21 mouse cellular contexts compared by ENCODE assay signal in genomic region chr19:25247858-25248552, GRCm38 (mm10). TPM values are rescaled to one million over a fixed set of nuclear protein-coding genes. Genes with fewer than 3 reads are reported as not detected.
DNase-seq lines count a peak whose midpoint lies in the region; ATAC-seq and TF ChIP-seq lines count a peak whose summit lies in the region.
"Had no signal": no experiment of that assay in that cellular context is flagged by ENCODE, and none has a peak within 500 bp of the region (broad histone marks: within the 10 kb centered on the region; RNA-seq: fewer than 3 reads in every experiment).

No protein-coding gene starts in this region.

- H3K4me1 ChIP-seq in lung, embryonic 14.5 days (ENCODE audit: insufficient read depth): 0 out of 2 replicates have a peak, but pooled peaks cover 5% of the 10 kb centered on the region
- H3K4me1 ChIP-seq in lung, embryonic 16.5 days (replicated peaks; ENCODE audit: control insufficient read depth, insufficient read depth, low read length): peaks cover 3% of the 10 kb centered on the region; the same call in 1 of the 2 replicates
- H3K4me1 ChIP-seq in lung, adult 2 months (ENCODE audit: control insufficient read depth, insufficient read depth, low read length): no peaks in the 10 kb centered on the region

- no peak overlapping the region for H3K27ac ChIP-seq in lung, embryonic 14.5 days (ENCODE audit: low read depth)
- H3K27ac ChIP-seq in lung, embryonic 16.5 days (ENCODE audit: low read length): no peak overlapping the region
- H3K27ac ChIP-seq: embryonic facial prominence, embryonic 13.5 days; embryonic facial prominence, embryonic 15.5 days; forebrain, embryonic 10.5 days; forebrain, embryonic 12.5 days had no signal

- TF ChIP-seq CTCF in lung, embryonic 14.5 days (IDR thresholded peaks at IDR 0.05; ENCODE audit: low read depth): no peak
- no peak for TF ChIP-seq CTCF in lung, adult 2 months (IDR thresholded peaks at IDR 0.05; ENCODE audit: insufficient read depth, low read length)

- H3K27me3 ChIP-seq in lung, embryonic 14.5 days (ENCODE audit: insufficient read depth, low read length): no peaks in the 10 kb centered on the region
- no peaks in the 10 kb centered on the region for H3K27me3 ChIP-seq in lung, embryonic 16.5 days (ENCODE audit: control insufficient read depth, insufficient read depth, low read depth, low read length)
- H3K27me3 ChIP-seq: embryonic facial prominence, embryonic 13.5 days; embryonic facial prominence, embryonic 15.5 days; forebrain, embryonic 12.5 days had no signal

- peak; percentile 70 for DNase-seq in lung, embryonic 14.5 days
- no peak for DNase-seq in lung, postnatal 4 days
- DNase-seq in lung, adult 2 months: no peak
- DNase-seq: adrenal gland, adult 2 months; adrenal gland, postnatal 10 days; adrenal gland, postnatal 25 days; cerebellum, adult 11 months; cerebellum, adult 18-20 months; cerebellum, adult 8-10 months; cerebellum, adult 9-11 months; cerebellum, postnatal 14 days; cerebellum, postnatal 36 days; embryo, embryonic 11 days had no signal

- no peak for TF ChIP-seq POLR2A in lung, adult 2 months (IDR thresholded peaks at IDR 0.05; ENCODE audit: borderline replicate concordance, extremely low read depth, low read depth, low read length)

- no peak overlapping the region for H3K9ac ChIP-seq in lung, embryonic 14.5 days
- no peak overlapping the region for H3K9ac ChIP-seq in lung, embryonic 16.5 days (ENCODE audit: low read length)
- H3K9ac ChIP-seq: embryonic facial prominence, embryonic 13.5 days; embryonic facial prominence, embryonic 15.5 days; forebrain, embryonic 12.5 days had no signal

- H3K36me3 ChIP-seq in lung, embryonic 14.5 days (ENCODE audit: insufficient read depth): no peaks in the 10 kb centered on the region
- no peaks in the 10 kb centered on the region for H3K36me3 ChIP-seq in lung, embryonic 16.5 days (ENCODE audit: control insufficient read depth, insufficient read depth, low read length)
- H3K36me3 ChIP-seq: embryonic facial prominence, embryonic 13.5 days; embryonic facial prominence, embryonic 15.5 days; forebrain, embryonic 10.5 days; forebrain, embryonic 12.5 days had no signal

- H3K4me3 ChIP-seq in lung, embryonic 14.5 days (ENCODE audit: low read depth, low read length): no peak overlapping the region
- H3K4me3 ChIP-seq in lung, embryonic 16.5 days (ENCODE audit: low read length): no peak overlapping the region
- H3K4me3 ChIP-seq in lung, adult 2 months (replicated peaks; ENCODE audit: extremely low read depth, low read depth, low read length): no peak overlapping the region
- H3K4me3 ChIP-seq: embryonic facial prominence, embryonic 13.5 days; embryonic facial prominence, embryonic 15.5 days; erythroblast, embryonic 14.5 days; forebrain, embryonic 10.5 days; forebrain, embryonic 12.5 days had no signal

- H3K9me3 ChIP-seq in lung, embryonic 14.5 days (ENCODE audit: low read depth, low read length): no peaks in the 10 kb centered on the region
- no peaks in the 10 kb centered on the region for H3K9me3 ChIP-seq in lung, embryonic 16.5 days (ENCODE audit: control insufficient read depth, low read length)
- H3K9me3 ChIP-seq: embryonic facial prominence, embryonic 13.5 days; embryonic facial prominence, embryonic 15.5 days; forebrain, embryonic 10.5 days; forebrain, embryonic 12.5 days had no signal

- WGBS in lung, embryonic 14.5 days: 39% methylated on average over 14 of the region's 14 CpGs
- WGBS in lung, embryonic 16.5 days: 46% methylated on average over 14 of the region's 14 CpGs
- WGBS in lung, adult 2 months: 61% methylated on average over 14 of the region's 14 CpGs

- peak; percentile 68 for ATAC-seq in lung, embryonic 14.5 days (ENCODE audit: insufficient read depth)
- ATAC-seq in lung, embryonic 16.5 days (ENCODE audit: low read depth): peak; percentile 77
- ATAC-seq: forebrain, embryonic 14.5 days; forebrain, embryonic 16.5 days had no signal

- peak overlapping the region; percentile 18; the same call in 1 of the 2 replicates for H3K4me2 ChIP-seq in lung, embryonic 14.5 days
- H3K4me2 ChIP-seq in lung, embryonic 16.5 days (ENCODE audit: low read depth, low read length): no peak overlapping the region
- H3K4me2 ChIP-seq: embryonic facial prominence, embryonic 13.5 days; embryonic facial prominence, embryonic 15.5 days; forebrain, embryonic 12.5 days had no signal

RNA-seq across cellular contexts. Expression of gene Kank1, which starts 11.2 kb away (rescaled TPM):
- polyA plus RNA-seq in lung, embryonic 14.5 days (2014; fragmentation: Nextera tagmentation; extraction: Ambion mirVana): 16.2 and 18.5 TPM in 2 replicates
- 19.9 and 23.1 TPM in 2 replicates for polyA plus RNA-seq in lung, embryonic 16.5 days (2015; fragmentation: Nextera tagmentation; extraction: Ambion mirVana)
- polyA plus RNA-seq in lung, adult 2 months (2012; rRNA removed): 26.0 and 38.2 TPM in 2 replicates
- polyA plus RNA-seq: erythroblast, embryonic 14.5 days had no signal
